Comparison of ENCODE assay signal across 20 mouse cellular contexts in the genomic region with DNA sequence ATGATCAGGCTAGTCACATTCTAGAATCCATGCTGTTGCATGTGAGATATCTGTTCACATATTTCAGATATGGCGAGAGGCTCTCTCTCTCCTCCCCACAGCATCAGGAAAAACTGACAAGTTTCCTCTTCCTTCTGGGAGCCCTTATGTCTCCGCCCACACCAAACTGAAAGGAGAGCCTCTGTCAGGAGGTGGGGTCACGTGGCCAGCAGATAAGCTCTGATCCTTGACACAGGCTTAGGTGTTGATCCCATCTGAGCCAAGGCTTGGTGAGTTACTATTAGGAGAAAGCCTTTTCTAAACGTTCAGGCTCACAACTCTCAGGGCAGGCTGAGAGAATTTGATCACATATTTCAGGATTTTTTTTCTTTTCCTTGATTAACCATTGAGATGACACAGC.
DNase-seq lines count a peak whose midpoint lies in the region; ATAC-seq and TF ChIP-seq lines count a peak whose summit lies in the region.
"Had no signal": no experiment of that assay in that cellular context is flagged by ENCODE, and none has a peak within 500 bp of the region (broad histone marks: within the 10 kb centered on the region; RNA-seq: fewer than 3 reads in every experiment).

No protein-coding gene starts in this region.

- peak; percentile 15 for DNase-seq in midbrain, embryonic 14.5 days
- no peak for DNase-seq in midbrain, embryonic 11.5 days (ENCODE audit: low spot score, missing footprints)
- DNase-seq in MEL (ENCODE audit: low read depth, low spot score), result peak; percentile 39
- DNase-seq in embryo, embryonic 9.5 days (ENCODE audit: extremely low spot score), result peak; percentile 4
- peak; percentile 25 for DNase-seq in stomach, postnatal 0 days (ENCODE audit: low spot score)
- DNase-seq in lung, postnatal 25 days (ENCODE audit: low spot score), result no peak
- no peak for DNase-seq in ovary, postnatal 14 days (ENCODE audit: low spot score)
- DNase-seq in urinary bladder, postnatal 36 days (ENCODE audit: low spot score in 2 of 2), result no peak
- DNase-seq: adrenal gland, adult 8-10 months; cerebellum, adult 2 months; forebrain, postnatal 0 days; gastrocnemius, postnatal 14 days; kidney, adult 11 months; kidney, postnatal 36 days; lung, postnatal 10 days; right cerebral cortex, postnatal 14 days had no signal

- H3K4me2 ChIP-seq in midbrain, embryonic 14.5 days (ENCODE audit: low read length), result no peak overlapping the region
- no peak overlapping the region for H3K4me2 ChIP-seq in midbrain, embryonic 11.5 days
- H3K4me2 ChIP-seq in stomach, postnatal 0 days (replicated peaks; ENCODE audit: low read depth), result no peak overlapping the region
- H3K4me2 ChIP-seq: limb, embryonic 12.5 days had no signal

- H3K79me2 ChIP-seq in MEL (ENCODE audit: control insufficient read depth, insufficient read depth, low read length, poor library complexity), result no peaks in the 10 kb centered on the region

- TF ChIP-seq CTCF in MEL (IDR thresholded peaks at IDR 0.05 in 2 of 3, conservative IDR thresholded peaks at IDR 0.05 in 1 of 3; ENCODE audit: control insufficient read depth in 1 of 3, insufficient read depth in 1 of 3, low read depth in 2 of 3, low read length in 3 of 3, poor library complexity in 1 of 3, severe bottlenecking in 1 of 3), result no peak
- no peak for TF ChIP-seq CTCF in stomach, postnatal 0 days (IDR thresholded peaks at IDR 0.05; ENCODE audit: low read depth)

- no peaks in the 10 kb centered on the region for H3K4me1 ChIP-seq in midbrain, embryonic 14.5 days (ENCODE audit: control insufficient read depth, insufficient read depth, low read length)
- H3K4me1 ChIP-seq in midbrain, embryonic 11.5 days (ENCODE audit: control insufficient read depth, insufficient read depth, low read length), result no peaks in the 10 kb centered on the region
- no peaks in the 10 kb centered on the region for H3K4me1 ChIP-seq in MEL (ENCODE audit: control insufficient read depth in 1 of 2, insufficient read depth in 2 of 2, low read length in 2 of 2)
- no peaks in the 10 kb centered on the region for H3K4me1 ChIP-seq in stomach, postnatal 0 days (replicated peaks; ENCODE audit: control insufficient read depth, insufficient read depth)
- H3K4me1 ChIP-seq: hindbrain, embryonic 10.5 days; limb, embryonic 12.5 days; midbrain, embryonic 10.5 days had no signal

- no peak overlapping the region for H3K4me3 ChIP-seq in midbrain, embryonic 14.5 days (replicated peaks; ENCODE audit: low read depth, low read length)
- no peak overlapping the region for H3K4me3 ChIP-seq in midbrain, embryonic 11.5 days (ENCODE audit: low read depth, low read length)
- H3K4me3 ChIP-seq in MEL (ENCODE audit: control insufficient read depth in 1 of 2, insufficient read depth in 1 of 2, low read depth in 2 of 2, low read length in 2 of 2), result peak overlapping the region; percentile 19 to 21; a peak in 1 of 4 replicates
- H3K4me3 ChIP-seq in stomach, postnatal 0 days (ENCODE audit: low read depth, low read length), result no peak overlapping the region
- H3K4me3 ChIP-seq: hindbrain, embryonic 10.5 days; limb, embryonic 12.5 days; midbrain, embryonic 10.5 days had no signal

- no peaks in the 10 kb centered on the region for H3K27me3 ChIP-seq in midbrain, embryonic 14.5 days (ENCODE audit: control insufficient read depth, insufficient read depth, low read length)
- no peaks in the 10 kb centered on the region for H3K27me3 ChIP-seq in midbrain, embryonic 11.5 days (ENCODE audit: control insufficient read depth, insufficient read depth, low read length)
- H3K27me3 ChIP-seq in MEL (ENCODE audit: control insufficient read depth in 1 of 2, insufficient read depth in 2 of 2, low read length in 2 of 2), result no peaks in the 10 kb centered on the region
- no peaks in the 10 kb centered on the region for H3K27me3 ChIP-seq in stomach, postnatal 0 days (ENCODE audit: control insufficient read depth, insufficient read depth, low read length)
- H3K27me3 ChIP-seq: limb, embryonic 12.5 days had no signal

- 27% methylated on average over 4 of the region's 4 CpGs for WGBS in midbrain, embryonic 14.5 days
- 30% methylated on average over 4 of the region's 4 CpGs for WGBS in midbrain, embryonic 11.5 days
- WGBS in stomach, postnatal 0 days, result 18% methylated on average over 4 of the region's 4 CpGs

- no peak for ATAC-seq in midbrain, embryonic 14.5 days (ENCODE audit: low FRiP score, low TSS enrichment)
- ATAC-seq in midbrain, embryonic 11.5 days (ENCODE audit: low FRiP score), result no peak
- ATAC-seq in stomach, postnatal 0 days (ENCODE audit: low FRiP score, low TSS enrichment), result no peak
- ATAC-seq: forebrain, postnatal 0 days had no signal

- H3K36me3 ChIP-seq in midbrain, embryonic 14.5 days (ENCODE audit: control insufficient read depth, insufficient read depth, low read length), result no peaks in the 10 kb centered on the region
- no peaks in the 10 kb centered on the region for H3K36me3 ChIP-seq in midbrain, embryonic 11.5 days (ENCODE audit: control insufficient read depth, insufficient read depth, low read length)
- H3K36me3 ChIP-seq in MEL (ENCODE audit: control insufficient read depth in 1 of 2, insufficient read depth in 2 of 2, low read length in 2 of 2), result no peaks in the 10 kb centered on the region
- no peaks in the 10 kb centered on the region for H3K36me3 ChIP-seq in stomach, postnatal 0 days (ENCODE audit: control insufficient read depth, insufficient read depth, low read length)
- H3K36me3 ChIP-seq: hindbrain, embryonic 10.5 days; limb, embryonic 12.5 days; midbrain, embryonic 10.5 days had no signal

- H3K27ac ChIP-seq in midbrain, embryonic 14.5 days (replicated peaks; ENCODE audit: low read depth, low read length), result no peak overlapping the region
- no peak overlapping the region for H3K27ac ChIP-seq in midbrain, embryonic 11.5 days (ENCODE audit: low read depth, low read length)
- no peak overlapping the region for H3K27ac ChIP-seq in MEL (ENCODE audit: control insufficient read depth, low read depth, low read length)
- no peak overlapping the region for H3K27ac ChIP-seq in stomach, postnatal 0 days (replicated peaks)
- H3K27ac ChIP-seq: hindbrain, embryonic 10.5 days; limb, embryonic 12.5 days; liver, embryonic 14.5 days; midbrain, embryonic 10.5 days had no signal

- H3K9me3 ChIP-seq in midbrain, embryonic 14.5 days (ENCODE audit: control insufficient read depth, low read length), result no peaks in the 10 kb centered on the region
- no peaks in the 10 kb centered on the region for H3K9me3 ChIP-seq in midbrain, embryonic 11.5 days (ENCODE audit: control insufficient read depth, low read length)
- H3K9me3 ChIP-seq in MEL (replicated peaks; ENCODE audit: insufficient read depth, low read length), result no peaks in the 10 kb centered on the region
- no peaks in the 10 kb centered on the region for H3K9me3 ChIP-seq in stomach, postnatal 0 days (ENCODE audit: control insufficient read depth, low read length)
- H3K9me3 ChIP-seq: hindbrain, embryonic 10.5 days; limb, embryonic 12.5 days; midbrain, embryonic 10.5 days had no signal

- TF ChIP-seq EP300 in MEL (IDR thresholded peaks at IDR 0.05; ENCODE audit: low read depth in 1 of 2, low read length in 2 of 2), result no peak
- no peak for TF ChIP-seq EP300 in stomach, postnatal 0 days (optimal IDR thresholded peaks at IDR 0.05)

- no peak overlapping the region for H3K9ac ChIP-seq in midbrain, embryonic 14.5 days (replicated peaks; ENCODE audit: low read length)
- no peak overlapping the region for H3K9ac ChIP-seq in midbrain, embryonic 11.5 days (ENCODE audit: low read length)
- no peak overlapping the region for H3K9ac ChIP-seq in MEL (ENCODE audit: control insufficient read depth, low read depth, low read length, poor library complexity, severe bottlenecking)
- H3K9ac ChIP-seq in stomach, postnatal 0 days (ENCODE audit: low read length), result no peak overlapping the region
- H3K9ac ChIP-seq: forebrain, postnatal 0 days; limb, embryonic 12.5 days; liver, embryonic 14.5 days had no signal

- TF ChIP-seq POLR2A in MEL (IDR thresholded peaks at IDR 0.05; ENCODE audit: control insufficient read depth in 1 of 2, insufficient read depth in 1 of 2, low read depth in 1 of 2, low read length in 2 of 2, poor library complexity in 1 of 2), result no peak

- no peak for TF ChIP-seq RAD21 in MEL (IDR thresholded peaks at IDR 0.05; ENCODE audit: low read depth, low read length)

TF ChIP-seq in MEL, 35 proteins besides CTCF, POLR2A, EP300 and RAD21:
- TF ChIP-seq E2F4 (IDR thresholded peaks at IDR 0.05; ENCODE audit: borderline replicate concordance, low read depth, low read length) (no peak), KAT2A (conservative IDR thresholded peaks at IDR 0.05; ENCODE audit: low read depth, low read length) (no peak), USF2 (IDR thresholded peaks at IDR 0.05; ENCODE audit: borderline replicate concordance in 1 of 2, insufficient read depth in 1 of 2, low read depth in 1 of 2, low read length in 2 of 2) (peak in 1 of 2 experiments; percentile 57; a peak in 1 of 4 replicates), POLR2AphosphoS5 (IDR thresholded peaks at IDR 0.05; ENCODE audit: borderline replicate concordance, low read depth, low read length) (no peak), USF1 (IDR thresholded peaks at IDR 0.05; ENCODE audit: low read depth, low read length) (peak; percentile 91), MAX (IDR thresholded peaks at IDR 0.05; ENCODE audit: low read length) (0 out of 2 replicates have a peak, but pooled peaks have one; percentile 42), TAL1 (IDR thresholded peaks at IDR 0.05; ENCODE audit: low read length) (no peak), ETS1 (IDR thresholded peaks at IDR 0.05; ENCODE audit: low read depth, low read length) (no peak)

Comparison
In these comparisons a context has a peak if more than half of its experiments do, and no peak if none do; other contexts are left out.
1. DNase-seq: peak in midbrain, embryonic 14.5 days (single experiment), MEL (single experiment), embryo, embryonic 9.5 days (single experiment) and stomach, postnatal 0 days (single experiment); none in midbrain, embryonic 11.5 days (single experiment), lung, postnatal 25 days (single experiment), ovary, postnatal 14 days (single experiment) and urinary bladder, postnatal 36 days (0 of 2).
2. H3K4me3 ChIP-seq: peak in MEL (2 of 2); none in midbrain, embryonic 14.5 days (single experiment), midbrain, embryonic 11.5 days (single experiment) and stomach, postnatal 0 days (single experiment).